ENCODE assay signal across 15 mouse cellular contexts in the genomic region with DNA sequence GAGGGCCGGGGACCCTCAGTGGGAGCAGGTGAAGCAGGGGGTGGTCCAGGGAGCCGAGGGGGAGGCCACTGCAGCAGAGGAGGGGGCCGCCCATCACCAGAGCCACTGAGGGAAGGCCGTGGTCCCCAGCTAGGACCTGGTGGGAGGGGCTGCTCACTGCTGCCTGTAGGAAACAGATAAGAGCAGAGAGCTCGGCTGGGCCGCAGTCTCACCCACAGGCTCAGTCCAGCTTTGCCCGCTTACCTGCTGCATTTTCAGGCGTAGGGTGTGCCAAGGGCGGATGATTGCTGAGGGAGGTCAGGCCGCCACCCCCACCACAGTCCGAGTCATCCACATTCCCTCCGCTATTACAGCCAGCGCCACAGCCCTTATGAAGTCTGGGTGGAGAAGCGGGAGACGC. TPM values are rescaled to one million over a fixed set of nuclear protein-coding genes. Genes with fewer than 3 reads are reported as not detected.
A peak's percentile ranks its signal among the peaks of the same experiment; 100 is the strongest.
DNase-seq lines count a peak whose midpoint lies in the region; ATAC-seq lines count a peak whose summit lies in the region.
"Had no signal": no experiment of that assay in that cellular context is flagged by ENCODE, and none has a peak within 500 bp of the region (broad histone marks: within the 10 kb centered on the region; RNA-seq: fewer than 3 reads in every experiment).

No protein-coding gene starts in this region.

- DNase-seq in midbrain, embryonic 10.5 days (ENCODE audit: low spot score): no peak
- no peak for DNase-seq in embryonic facial prominence, embryonic 10.5 days (ENCODE audit: low spot score)
- DNase-seq in frontal cortex, postnatal 36 days (ENCODE audit: low spot score in 2 of 2): no peak
- no peak for DNase-seq in gastrocnemius, postnatal 25 days
- no peak for DNase-seq in urinary bladder, adult 2 months (ENCODE audit: low spot score)
- DNase-seq: lung, adult 2 months had no signal

- peaks cover 61% of the 10 kb centered on the region for H3K36me3 ChIP-seq in midbrain, embryonic 10.5 days
- peaks cover 30% of the 10 kb centered on the region for H3K36me3 ChIP-seq in midbrain, embryonic 15.5 days (replicated peaks)
- H3K36me3 ChIP-seq in embryonic facial prominence, embryonic 10.5 days (replicated peaks): peaks cover 72% of the 10 kb centered on the region
- H3K36me3 ChIP-seq in liver, embryonic 16.5 days (ENCODE audit: control insufficient read depth, insufficient read depth): peaks cover 18% of the 10 kb centered on the region

- 91% methylated on average over 15 of the region's 15 CpGs for WGBS in midbrain, embryonic 10.5 days
- 93% methylated on average over 15 of the region's 15 CpGs for WGBS in midbrain, embryonic 15.5 days
- 90% methylated on average over 15 of the region's 15 CpGs for WGBS in embryonic facial prominence, embryonic 10.5 days
- WGBS in liver, embryonic 16.5 days (ENCODE audit: insufficient replicate concordance): 19% methylated on average over 15 of the region's 15 CpGs

- H3K9ac ChIP-seq in midbrain, embryonic 15.5 days: no peak overlapping the region
- H3K9ac ChIP-seq in liver, embryonic 16.5 days (ENCODE audit: low read depth, low read length): peak overlapping the region; percentile 89
- H3K9ac ChIP-seq: forebrain, embryonic 15.5 days; hindbrain, embryonic 14.5 days; neural tube, embryonic 13.5 days had no signal

- H3K27ac ChIP-seq in midbrain, embryonic 10.5 days (replicated peaks): peak overlapping the region; percentile 55; the same call in 1 of the 2 replicates
- H3K27ac ChIP-seq in midbrain, embryonic 15.5 days: no peak overlapping the region
- H3K27ac ChIP-seq in embryonic facial prominence, embryonic 10.5 days (replicated peaks): no peak overlapping the region
- H3K27ac ChIP-seq in liver, embryonic 16.5 days (ENCODE audit: low read length): peak overlapping the region; percentile 98
- H3K27ac ChIP-seq: forebrain, embryonic 15.5 days; hindbrain, embryonic 14.5 days; kidney, postnatal 0 days; neural tube, embryonic 13.5 days had no signal

- H3K4me1 ChIP-seq in midbrain, embryonic 10.5 days: peaks cover 31% of the 10 kb centered on the region
- peaks cover 14% of the 10 kb centered on the region for H3K4me1 ChIP-seq in midbrain, embryonic 15.5 days
- peaks cover 45% of the 10 kb centered on the region for H3K4me1 ChIP-seq in embryonic facial prominence, embryonic 10.5 days
- peaks cover 59% of the 10 kb centered on the region for H3K4me1 ChIP-seq in liver, embryonic 16.5 days (ENCODE audit: control insufficient read depth, low read depth, low read length)

- no peak overlapping the region for H3K4me2 ChIP-seq in midbrain, embryonic 15.5 days
- peak overlapping the region; percentile 96 for H3K4me2 ChIP-seq in liver, embryonic 16.5 days (ENCODE audit: low read depth, low read length)
- H3K4me2 ChIP-seq: forebrain, embryonic 15.5 days; hindbrain, embryonic 14.5 days; midbrain, embryonic 11.5 days; neural tube, embryonic 13.5 days had no signal

- no peak overlapping the region for H3K4me3 ChIP-seq in midbrain, embryonic 10.5 days
- no peak overlapping the region for H3K4me3 ChIP-seq in midbrain, embryonic 15.5 days
- H3K4me3 ChIP-seq in embryonic facial prominence, embryonic 10.5 days: 0 out of 2 replicates have a peak overlapping the region, but pooled peaks have one; percentile 12
- H3K4me3 ChIP-seq in liver, embryonic 16.5 days (ENCODE audit: low read depth, low read length): peak overlapping the region; percentile 84
- H3K4me3 ChIP-seq: forebrain, embryonic 15.5 days; neural tube, embryonic 13.5 days had no signal

- no peak for ATAC-seq in midbrain, embryonic 15.5 days (replicated peaks)
- ATAC-seq in liver, embryonic 16.5 days (ENCODE audit: low read depth): peak; percentile 87
- ATAC-seq: forebrain, embryonic 15.5 days had no signal

- no peaks in the 10 kb centered on the region for H3K9me3 ChIP-seq in midbrain, embryonic 10.5 days (replicated peaks)
- H3K9me3 ChIP-seq in midbrain, embryonic 15.5 days: no peaks in the 10 kb centered on the region
- H3K9me3 ChIP-seq in embryonic facial prominence, embryonic 10.5 days: no peaks in the 10 kb centered on the region
- H3K9me3 ChIP-seq in liver, embryonic 16.5 days (replicated peaks; ENCODE audit: control insufficient read depth, low read length): no peaks in the 10 kb centered on the region
- H3K9me3 ChIP-seq: forebrain, embryonic 15.5 days; neural tube, embryonic 13.5 days had no signal

- no peaks in the 10 kb centered on the region for H3K27me3 ChIP-seq in midbrain, embryonic 10.5 days (ENCODE audit: low read depth, poor library complexity, severe bottlenecking)
- H3K27me3 ChIP-seq in midbrain, embryonic 15.5 days (replicated peaks): no peaks in the 10 kb centered on the region
- no peaks in the 10 kb centered on the region for H3K27me3 ChIP-seq in embryonic facial prominence, embryonic 10.5 days (replicated peaks; ENCODE audit: low read depth, poor library complexity, severe bottlenecking)
- H3K27me3 ChIP-seq in liver, embryonic 16.5 days (ENCODE audit: control insufficient read depth, insufficient read depth, low read depth, low read length): no peaks in the 10 kb centered on the region
- H3K27me3 ChIP-seq: CH12.LX; forebrain, embryonic 15.5 days; neural tube, embryonic 13.5 days had no signal

RNA-seq across cellular contexts. Expression of gene Sipa1, which starts 2.0 kb away (rescaled TPM):
- polyA plus RNA-seq in midbrain, embryonic 10.5 days (2016; fragmentation: Nextera tagmentation; extraction: Ambion mirVana): 22.3 and 22.9 TPM in 2 replicates
- 17.1 and 19.6 TPM in 2 replicates for polyA plus RNA-seq in midbrain, embryonic 15.5 days (2015; fragmentation: Nextera tagmentation; extraction: Ambion mirVana)
- polyA plus RNA-seq in embryonic facial prominence, embryonic 10.5 days (2016; fragmentation: Nextera tagmentation; extraction: Ambion mirVana): 28.7 and 31.2 TPM in 2 replicates
- polyA plus RNA-seq in liver, embryonic 16.5 days (2015; fragmentation: Nextera tagmentation; extraction: Ambion mirVana): 19.7 and 22.3 TPM in 2 replicates
- total RNA-seq in gastrocnemius, postnatal 25 days (2021): 10 to 100 TPM in 1 of 2 experiments, 1 to 10 TPM in 1; 10.0 to 11.5 TPM
- 17.3 and 19.6 TPM in 2 replicates for polyA plus RNA-seq in urinary bladder, adult 2 months (2012; rRNA removed)

RNA-seq across cellular contexts. Expression of gene Map3k11, which starts 23.1 kb away (rescaled TPM):
- polyA plus RNA-seq in midbrain, embryonic 10.5 days (2016; fragmentation: Nextera tagmentation; extraction: Ambion mirVana): 28.7 and 29.9 TPM in 2 replicates
- 12.5 and 14.0 TPM in 2 replicates for polyA plus RNA-seq in midbrain, embryonic 15.5 days (2015; fragmentation: Nextera tagmentation; extraction: Ambion mirVana)
- polyA plus RNA-seq in embryonic facial prominence, embryonic 10.5 days (2016; fragmentation: Nextera tagmentation; extraction: Ambion mirVana): 32.1 and 34.0 TPM in 2 replicates
- 12.9 and 15.2 TPM in 2 replicates for polyA plus RNA-seq in liver, embryonic 16.5 days (2015; fragmentation: Nextera tagmentation; extraction: Ambion mirVana)
- total RNA-seq in gastrocnemius, postnatal 25 days (2021): 10 to 100 TPM in 1 of 2 experiments, 1 to 10 TPM in 1; 8.3 to 10.9 TPM
- polyA plus RNA-seq in urinary bladder, adult 2 months (2012; rRNA removed): 19.9 and 22.0 TPM in 2 replicates

RNA-seq across cellular contexts. Expression of gene Pcnx3, which starts 23.2 kb away (rescaled TPM):
- polyA plus RNA-seq in midbrain, embryonic 10.5 days (2016; fragmentation: Nextera tagmentation; extraction: Ambion mirVana): 22.8 and 25.6 TPM in 2 replicates
- polyA plus RNA-seq in midbrain, embryonic 15.5 days (2015; fragmentation: Nextera tagmentation; extraction: Ambion mirVana): 29.2 TPM in 2 replicates
- polyA plus RNA-seq in embryonic facial prominence, embryonic 10.5 days (2016; fragmentation: Nextera tagmentation; extraction: Ambion mirVana): 30.3 and 30.6 TPM in 2 replicates
- 8.2 and 9.7 TPM in 2 replicates for polyA plus RNA-seq in liver, embryonic 16.5 days (2015; fragmentation: Nextera tagmentation; extraction: Ambion mirVana)
- 10 to 100 TPM; 13.5 to 13.8 TPM for total RNA-seq in gastrocnemius, postnatal 25 days (2021)
- 40.5 and 53.5 TPM in 2 replicates for polyA plus RNA-seq in urinary bladder, adult 2 months (2012; rRNA removed)

RNA-seq across cellular contexts. Expression of gene Rela, which starts 28.2 kb away (rescaled TPM):
- polyA plus RNA-seq in midbrain, embryonic 10.5 days (2016; fragmentation: Nextera tagmentation; extraction: Ambion mirVana): 28.7 and 31.2 TPM in 2 replicates
- polyA plus RNA-seq in midbrain, embryonic 15.5 days (2015; fragmentation: Nextera tagmentation; extraction: Ambion mirVana): 36.9 and 39.2 TPM in 2 replicates
- 34.3 and 36.8 TPM in 2 replicates for polyA plus RNA-seq in embryonic facial prominence, embryonic 10.5 days (2016; fragmentation: Nextera tagmentation; extraction: Ambion mirVana)
- 21.6 and 23.6 TPM in 2 replicates for polyA plus RNA-seq in liver, embryonic 16.5 days (2015; fragmentation: Nextera tagmentation; extraction: Ambion mirVana)
- 10 to 100 TPM; 12.5 to 13.7 TPM for total RNA-seq in gastrocnemius, postnatal 25 days (2021)
- 58.3 and 64.0 TPM in 2 replicates for polyA plus RNA-seq in urinary bladder, adult 2 months (2012; rRNA removed)

RNA-seq across cellular contexts. Expression of gene Kcnk7, which starts 38.7 kb away (rescaled TPM):
- 0.20 TPM in 1 of 2 replicates, not detected in the other for polyA plus RNA-seq in midbrain, embryonic 10.5 days (2016; fragmentation: Nextera tagmentation; extraction: Ambion mirVana)
- 0.19 and 0.28 TPM in 2 replicates for polyA plus RNA-seq in midbrain, embryonic 15.5 days (2015; fragmentation: Nextera tagmentation; extraction: Ambion mirVana)
- polyA plus RNA-seq in embryonic facial prominence, embryonic 10.5 days (2016; fragmentation: Nextera tagmentation; extraction: Ambion mirVana): 0.19 and 0.23 TPM in 2 replicates
- polyA plus RNA-seq in liver, embryonic 16.5 days (2015; fragmentation: Nextera tagmentation; extraction: Ambion mirVana): 0.14 TPM in 2 replicates
- not detected for total RNA-seq in gastrocnemius, postnatal 25 days (2021)
- 0.13 and 0.25 TPM in 2 replicates for polyA plus RNA-seq in urinary bladder, adult 2 months (2012; rRNA removed)
- total RNA-seq: CH12.LX; left cerebral cortex, adult 18-20 months had no signal
- polyA plus RNA-seq: midbrain, embryonic 11.5 days; neural tube, embryonic 13.5 days had no signal

Comparison
In these comparisons a context has a peak if more than half of its experiments do, and no peak if none do; other contexts are left out.
1. H3K27ac ChIP-seq: peak in midbrain, embryonic 10.5 days (single experiment) and liver, embryonic 16.5 days (single experiment); none in midbrain, embryonic 15.5 days (single experiment) and embryonic facial prominence, embryonic 10.5 days (single experiment).
2. H3K4me3 ChIP-seq: peak in embryonic facial prominence, embryonic 10.5 days (single experiment) and liver, embryonic 16.5 days (single experiment); none in midbrain, embryonic 10.5 days (single experiment) and midbrain, embryonic 15.5 days (single experiment).